Mouse (Mus musculus): ENCODE data around the gene Slamf9. TPM values are rescaled to one million over a fixed set of nuclear protein-coding genes. Genes with fewer than 3 reads are reported as not detected.

Gene Slamf9
- polyA plus RNA-seq, 1 experiment from 2014 or later, result 0.23 TPM

DNA sequence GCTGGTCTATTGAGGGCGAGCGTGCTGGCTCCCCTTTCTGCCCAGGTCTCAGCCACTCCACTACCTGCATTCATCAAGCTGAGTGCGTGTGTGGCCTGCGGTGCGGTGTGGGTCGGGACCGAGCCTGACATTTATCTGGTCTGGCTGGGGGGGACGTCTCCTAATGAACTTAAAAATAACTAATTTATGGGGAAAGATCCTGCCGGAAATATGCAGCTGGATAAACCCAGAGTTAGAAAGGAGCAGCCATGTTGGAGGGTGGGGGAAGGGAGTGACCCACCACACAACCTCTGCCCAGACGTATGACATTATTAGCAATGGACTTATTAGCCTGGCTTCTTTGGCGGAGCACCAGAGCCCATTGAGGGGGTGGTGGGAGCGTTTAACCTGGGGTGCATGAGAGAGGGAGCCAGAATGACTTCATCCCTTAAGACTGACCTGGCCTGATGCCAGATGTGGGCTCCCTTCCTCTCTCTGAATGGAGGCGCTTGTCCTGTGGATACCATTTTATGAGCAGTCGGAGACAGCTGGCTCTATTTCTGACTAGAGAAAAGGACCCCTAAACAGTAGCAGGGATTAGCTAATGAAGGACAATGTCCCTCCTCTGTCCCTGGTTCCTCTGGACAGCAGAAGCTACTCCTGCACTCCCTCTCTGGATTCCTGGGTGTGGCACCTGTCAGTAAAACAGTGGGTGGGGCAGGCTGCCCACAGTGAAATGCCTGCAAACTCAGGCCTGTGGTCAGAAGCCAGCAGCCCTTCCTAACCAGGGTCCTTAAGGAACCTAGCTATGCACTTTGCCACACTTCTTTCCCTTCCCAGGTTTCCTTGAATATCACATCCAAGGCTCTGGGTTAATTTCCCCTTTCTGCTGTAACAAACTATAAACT, 28.2 kb downstream of the Slamf9 start:
- Histone ChIP-seq H3K4me2 (ENCODE audit: low read length) (peak overlapping the region; percentile 42), H3K27me3 (replicated peaks; ENCODE audit: control insufficient read depth, insufficient read depth, low read length) (peaks cover 15% of the 10 kb centered on the region), H3K36me3 (ENCODE audit: control insufficient read depth, insufficient read depth, low read length) (no peaks in the 10 kb centered on the region), H3K4me3 (ENCODE audit: low read length) (no peak overlapping the region), H3K4me1 (ENCODE audit: control insufficient read depth, insufficient read depth, low read depth, low read length) (peaks cover 25% of the 10 kb centered on the region), H3K9ac (ENCODE audit: low read depth, low read length) (no peak overlapping the region), H3K27ac (ENCODE audit: low read depth, low read length) (peak overlapping the region; percentile 59), H3K9me3 (ENCODE audit: control insufficient read depth, low read length) (no peaks in the 10 kb centered on the region)
- peak; percentile 12; the same call in 1 of the 2 replicates for ATAC-seq
- WGBS, result 29% methylated on average over 14 of the region's 14 CpGs

DNA sequence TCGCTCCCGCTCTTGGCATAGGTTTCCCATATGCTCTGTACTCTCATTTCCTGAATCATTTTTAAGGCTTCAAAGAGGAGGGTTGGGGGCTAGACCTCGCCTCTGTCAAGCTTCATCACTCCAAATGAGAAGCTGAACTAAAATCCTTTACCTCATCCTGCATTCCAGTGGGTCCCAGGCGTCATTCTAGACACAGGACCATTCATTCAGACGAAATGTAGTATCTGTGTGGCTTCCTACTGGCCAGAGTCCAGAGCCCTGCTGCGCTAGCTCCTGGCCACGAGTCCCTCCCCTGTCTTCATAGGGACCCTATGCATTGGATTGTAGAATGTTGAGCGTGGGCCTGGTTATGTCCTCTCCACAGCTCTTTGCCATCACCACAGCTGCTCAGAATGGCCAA, 29.6 kb downstream of the Slamf9 start:
- no peaks in the 10 kb centered on the region for H3K9me3 ChIP-seq (ENCODE audit: control insufficient read depth, low read length)
- no peak overlapping the region for H3K9ac ChIP-seq (ENCODE audit: low read depth, low read length)
- no peak overlapping the region for H3K27ac ChIP-seq (ENCODE audit: low read depth, low read length)
- no peak for ATAC-seq
- no peaks in the 10 kb centered on the region for H3K36me3 ChIP-seq (ENCODE audit: control insufficient read depth, insufficient read depth, low read length)
- no peak overlapping the region for H3K4me3 ChIP-seq (ENCODE audit: low read length)
- H3K4me2 ChIP-seq (ENCODE audit: low read length), result no peak overlapping the region
- peaks cover 25% of the 10 kb centered on the region for H3K4me1 ChIP-seq (ENCODE audit: control insufficient read depth, insufficient read depth, low read depth, low read length)
- H3K27me3 ChIP-seq (replicated peaks; ENCODE audit: control insufficient read depth, insufficient read depth, low read length), result peaks cover 12% of the 10 kb centered on the region; the same call in 1 of the 2 replicates
- WGBS, result 62% methylated on average over 8 of the region's 8 CpGs

DNA sequence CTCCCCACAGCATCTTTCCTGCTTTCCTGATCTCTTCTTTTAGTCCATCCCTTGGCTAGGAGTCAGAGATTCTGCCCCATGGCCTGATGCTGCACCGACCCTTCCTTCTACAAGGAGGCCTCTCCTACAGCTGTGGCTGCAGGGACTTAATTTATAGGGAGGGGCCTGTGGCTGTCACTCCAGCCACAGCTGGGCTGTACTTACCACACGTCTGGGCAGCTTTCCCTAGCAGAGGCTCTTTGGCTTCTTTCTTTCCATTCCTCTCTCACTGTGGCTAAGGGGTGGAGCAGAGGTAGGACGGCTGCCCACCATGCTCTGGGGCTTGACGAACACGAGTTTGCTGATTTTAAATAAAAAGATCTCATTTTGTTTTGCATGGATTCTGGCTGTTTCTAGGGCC, 31.8 kb downstream of the Slamf9 start:
- Histone ChIP-seq H3K4me1 (ENCODE audit: control insufficient read depth, insufficient read depth, low read depth, low read length) (peaks cover 12% of the 10 kb centered on the region), H3K27ac (ENCODE audit: low read depth, low read length) (no peak overlapping the region), H3K4me3 (ENCODE audit: low read length) (no peak overlapping the region), H3K4me2 (ENCODE audit: low read length) (no peak overlapping the region), H3K9ac (ENCODE audit: low read depth, low read length) (no peak overlapping the region), H3K36me3 (ENCODE audit: control insufficient read depth, insufficient read depth, low read length) (no peaks in the 10 kb centered on the region), H3K27me3 (replicated peaks; ENCODE audit: control insufficient read depth, insufficient read depth, low read length) (0 out of 2 replicates have a peak, but pooled peaks cover 3% of the 10 kb centered on the region), H3K9me3 (ENCODE audit: control insufficient read depth, low read length) (no peaks in the 10 kb centered on the region)
- 69% methylated on average over 5 of the region's 5 CpGs for WGBS
- no peak for ATAC-seq

DNA sequence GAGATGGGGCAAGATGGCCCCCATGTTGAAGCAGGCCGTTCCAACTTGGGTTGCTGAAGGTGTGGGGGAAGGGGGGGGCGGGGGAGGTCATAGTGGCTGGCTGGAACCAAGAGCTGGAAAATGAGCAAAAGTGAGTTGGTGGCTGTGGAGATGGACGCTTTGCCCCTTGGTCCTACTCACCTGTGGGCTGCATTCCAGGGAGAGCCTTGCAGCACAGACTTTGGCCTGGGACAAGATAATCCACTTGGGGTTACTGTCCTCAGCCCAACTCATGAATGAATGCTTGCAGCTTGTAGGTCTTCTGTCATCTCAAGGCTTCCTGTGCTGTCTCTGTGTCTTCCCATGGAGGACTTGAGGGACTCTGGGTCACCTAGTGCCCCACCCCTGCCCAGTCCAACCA, 32.5 kb downstream of the Slamf9 start:
- no peak overlapping the region for H3K4me3 ChIP-seq (ENCODE audit: low read length)
- H3K4me1 ChIP-seq (ENCODE audit: control insufficient read depth, insufficient read depth, low read depth, low read length), result peaks cover 10% of the 10 kb centered on the region
- 0 out of 2 replicates have a peak, but pooled peaks cover 3% of the 10 kb centered on the region for H3K27me3 ChIP-seq (replicated peaks; ENCODE audit: control insufficient read depth, insufficient read depth, low read length)
- no peaks in the 10 kb centered on the region for H3K9me3 ChIP-seq (ENCODE audit: control insufficient read depth, low read length)
- no peak overlapping the region for H3K9ac ChIP-seq (ENCODE audit: low read depth, low read length)
- no peak overlapping the region for H3K4me2 ChIP-seq (ENCODE audit: low read length)
- no peak for ATAC-seq
- no peaks in the 10 kb centered on the region for H3K36me3 ChIP-seq (ENCODE audit: control insufficient read depth, insufficient read depth, low read length)
- WGBS, result 87% methylated on average over 3 of the region's 3 CpGs
- H3K27ac ChIP-seq (ENCODE audit: low read depth, low read length), result no peak overlapping the region

DNA sequence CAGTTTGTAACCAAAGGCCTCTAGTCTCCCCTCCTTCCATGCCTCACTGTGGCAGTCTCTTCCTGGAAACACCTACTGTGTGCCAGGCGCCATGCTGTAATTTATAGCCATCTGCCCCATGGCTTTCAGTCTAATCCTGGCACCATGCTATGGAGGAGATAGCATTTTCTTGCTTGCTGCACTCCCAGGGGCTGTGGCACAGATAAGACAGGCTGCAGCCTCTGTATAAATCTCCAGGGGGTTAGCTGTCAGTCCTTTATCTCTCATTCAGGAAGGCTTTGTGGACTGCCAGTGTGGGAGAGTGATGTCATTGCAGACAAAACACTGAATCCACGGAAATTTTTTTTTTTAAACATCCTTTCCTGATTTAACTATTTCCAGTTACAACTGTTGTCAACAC, 33.0 kb downstream of the Slamf9 start:
- H3K27ac ChIP-seq (ENCODE audit: low read depth, low read length), result no peak overlapping the region
- H3K4me2 ChIP-seq (ENCODE audit: low read length), result no peak overlapping the region
- 0 out of 2 replicates have a peak, but pooled peaks cover 2% of the 10 kb centered on the region for H3K27me3 ChIP-seq (replicated peaks; ENCODE audit: control insufficient read depth, insufficient read depth, low read length)
- peaks cover 8% of the 10 kb centered on the region for H3K4me1 ChIP-seq (ENCODE audit: control insufficient read depth, insufficient read depth, low read depth, low read length)
- WGBS, result 42% methylated on average over 2 of the region's 2 CpGs
- H3K36me3 ChIP-seq (ENCODE audit: control insufficient read depth, insufficient read depth, low read length), result no peaks in the 10 kb centered on the region
- ATAC-seq, result no peak
- H3K9me3 ChIP-seq (ENCODE audit: control insufficient read depth, low read length), result no peaks in the 10 kb centered on the region
- H3K9ac ChIP-seq (ENCODE audit: low read depth, low read length), result no peak overlapping the region
- no peak overlapping the region for H3K4me3 ChIP-seq (ENCODE audit: low read length)

DNA sequence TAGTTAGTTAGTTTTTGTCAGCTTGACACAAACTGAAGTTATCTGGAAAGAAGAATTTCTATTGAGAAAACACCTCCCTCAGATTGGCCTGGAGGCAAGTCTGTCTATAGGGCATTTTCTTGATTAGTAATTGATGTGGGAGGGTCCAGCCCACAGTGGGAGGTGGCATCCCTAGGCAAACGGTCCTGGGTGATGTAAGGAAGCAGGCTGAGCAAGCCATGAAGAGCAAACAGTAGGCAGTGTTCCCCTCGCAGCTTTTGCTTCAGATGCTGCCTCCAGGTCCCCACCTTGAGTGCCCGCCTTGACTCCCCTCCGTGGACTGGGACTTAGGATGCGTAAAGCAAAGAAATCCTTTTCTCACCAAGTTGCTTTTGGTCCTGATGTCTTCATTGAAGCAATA, 34.1 kb downstream of the Slamf9 start:
- Histone ChIP-seq H3K4me2 (ENCODE audit: low read length) (no peak overlapping the region), H3K36me3 (ENCODE audit: control insufficient read depth, insufficient read depth, low read length) (no peaks in the 10 kb centered on the region), H3K9me3 (ENCODE audit: control insufficient read depth, low read length) (no peaks in the 10 kb centered on the region), H3K27ac (ENCODE audit: low read depth, low read length) (no peak overlapping the region), H3K4me3 (ENCODE audit: low read length) (no peak overlapping the region), H3K27me3 (replicated peaks; ENCODE audit: control insufficient read depth, insufficient read depth, low read length) (no peaks in the 10 kb centered on the region), H3K4me1 (ENCODE audit: control insufficient read depth, insufficient read depth, low read depth, low read length) (0 out of 2 replicates have a peak, but pooled peaks cover 3% of the 10 kb centered on the region), H3K9ac (ENCODE audit: low read depth, low read length) (no peak overlapping the region)
- 79% methylated on average over 5 of the region's 5 CpGs for WGBS
- ATAC-seq, result no peak

DNA sequence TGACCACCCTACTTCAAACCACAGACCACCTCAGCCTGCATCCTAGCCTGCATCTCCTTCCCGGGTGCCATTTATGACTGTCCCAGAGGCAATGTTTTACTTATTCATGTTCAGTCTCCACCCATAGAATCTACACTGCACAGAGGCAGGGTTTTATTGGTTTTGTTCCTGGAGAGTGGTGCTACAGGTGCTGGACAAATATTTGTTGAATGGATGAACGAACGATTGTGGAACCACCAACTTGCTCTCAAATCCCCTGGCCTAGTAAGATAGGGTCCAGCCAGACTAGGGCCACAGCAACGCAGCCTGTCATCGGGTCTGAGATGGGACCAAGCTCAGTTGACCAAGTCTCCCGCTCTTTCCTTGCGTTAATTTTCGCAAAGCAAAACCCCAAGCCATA, 34.8 kb downstream of the Slamf9 start:
- Histone ChIP-seq H3K36me3 (ENCODE audit: control insufficient read depth, insufficient read depth, low read length) (no peaks in the 10 kb centered on the region), H3K4me2 (ENCODE audit: low read length) (no peak overlapping the region), H3K9ac (ENCODE audit: low read depth, low read length) (no peak overlapping the region), H3K4me1 (ENCODE audit: control insufficient read depth, insufficient read depth, low read depth, low read length) (0 out of 2 replicates have a peak, but pooled peaks cover 3% of the 10 kb centered on the region), H3K9me3 (ENCODE audit: control insufficient read depth, low read length) (no peaks in the 10 kb centered on the region), H3K27me3 (replicated peaks; ENCODE audit: control insufficient read depth, insufficient read depth, low read length) (no peaks in the 10 kb centered on the region), H3K27ac (ENCODE audit: low read depth, low read length) (no peak overlapping the region), H3K4me3 (ENCODE audit: low read length) (no peak overlapping the region)
- ATAC-seq, result no peak
- 49% methylated on average over 8 of the region's 8 CpGs for WGBS

DNA sequence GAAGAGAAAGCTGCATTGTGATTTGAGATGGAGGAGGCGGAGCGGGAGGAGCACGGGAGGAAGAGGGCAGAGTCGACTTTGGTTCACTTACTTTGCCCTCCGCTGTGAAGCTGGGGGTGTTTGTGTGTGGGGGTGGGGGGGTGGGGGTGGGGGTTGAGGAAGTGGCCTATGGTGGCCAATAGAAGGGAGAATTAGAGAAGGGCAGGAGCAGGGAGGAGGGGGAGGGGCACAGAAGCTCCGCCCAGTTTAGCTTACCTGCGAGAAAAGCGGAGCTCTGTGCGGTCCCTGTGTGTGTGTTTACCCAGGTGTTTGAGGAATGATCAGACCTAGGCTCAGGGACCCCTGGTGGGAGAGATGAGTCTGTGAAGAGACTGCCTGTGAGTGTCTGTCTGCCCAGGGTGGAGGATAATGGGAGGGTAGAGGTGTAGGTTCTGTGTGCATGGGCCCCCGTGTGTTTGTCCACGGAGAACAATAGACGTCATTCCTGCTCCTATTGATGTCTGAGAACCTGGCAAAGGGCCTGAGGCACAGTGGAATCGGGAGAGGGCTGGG, 35.3 kb downstream of the Slamf9 start:
- ATAC-seq, result no peak
- H3K9ac ChIP-seq (ENCODE audit: low read depth, low read length), result no peak overlapping the region
- no peak overlapping the region for H3K4me3 ChIP-seq (ENCODE audit: low read length)

DNA sequence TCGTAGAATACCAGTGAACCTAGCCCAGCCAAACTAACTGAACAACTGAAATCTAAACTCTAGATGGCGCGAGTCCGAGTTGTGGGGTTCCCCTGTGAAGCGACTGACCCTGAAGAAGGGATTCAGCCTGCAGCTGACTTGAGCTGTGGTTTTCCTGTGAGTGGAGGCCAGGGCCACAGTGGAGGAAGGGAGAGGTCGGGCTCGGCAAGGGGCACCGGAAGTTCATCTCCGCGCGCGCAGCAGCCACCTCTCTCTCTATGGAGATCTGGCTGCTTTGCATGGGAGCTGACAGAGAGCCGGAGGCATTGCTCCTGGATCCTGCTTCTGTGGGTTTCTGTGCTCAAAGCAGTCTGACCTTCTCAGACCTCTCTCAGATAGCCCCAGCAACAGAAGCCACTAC, 37.8 kb downstream of the Slamf9 start:
- Histone ChIP-seq H3K4me2 (ENCODE audit: low read length) (peak overlapping the region; percentile 32), H3K4me1 (ENCODE audit: control insufficient read depth, insufficient read depth, low read depth, low read length) (0 out of 2 replicates have a peak, but pooled peaks cover 3% of the 10 kb centered on the region), H3K27ac (ENCODE audit: low read depth, low read length) (no peak overlapping the region), H3K9me3 (ENCODE audit: control insufficient read depth, low read length) (no peaks in the 10 kb centered on the region), H3K9ac (ENCODE audit: low read depth, low read length) (no peak overlapping the region), H3K4me3 (ENCODE audit: low read length) (no peak overlapping the region), H3K36me3 (ENCODE audit: control insufficient read depth, insufficient read depth, low read length) (no peaks in the 10 kb centered on the region), H3K27me3 (replicated peaks; ENCODE audit: control insufficient read depth, insufficient read depth, low read length) (no peaks in the 10 kb centered on the region)
- ATAC-seq, result no peak
- WGBS, result 35% methylated on average over 13 of the region's 13 CpGs

More for the DNA sequence above, 35.3 kb downstream of the Slamf9 start:
- WGBS, result 33% methylated on average over 13 of the region's 13 CpGs
- Histone ChIP-seq H3K27ac (ENCODE audit: low read depth, low read length) (no peak overlapping the region), H3K4me2 (ENCODE audit: low read length) (no peak overlapping the region), H3K27me3 (replicated peaks; ENCODE audit: control insufficient read depth, insufficient read depth, low read length) (no peaks in the 10 kb centered on the region), H3K4me1 (ENCODE audit: control insufficient read depth, insufficient read depth, low read depth, low read length) (0 out of 2 replicates have a peak, but pooled peaks cover 3% of the 10 kb centered on the region), H3K9me3 (ENCODE audit: control insufficient read depth, low read length) (no peaks in the 10 kb centered on the region), H3K36me3 (ENCODE audit: control insufficient read depth, insufficient read depth, low read length) (no peaks in the 10 kb centered on the region)
